In genomic region chr6:117841511-117841955, GRCm38 (mm10) we compare ENCODE assay signal across 8 mouse cellular contexts. TPM values are rescaled to one million over a fixed set of nuclear protein-coding genes. Genes with fewer than 3 reads are reported as not detected.
DNase-seq lines count a peak whose midpoint lies in the region; ATAC-seq and TF ChIP-seq lines count a peak whose summit lies in the region.

No protein-coding gene starts in this region.

- no peaks in the 10 kb centered on the region for H3K9me3 ChIP-seq in heart, embryonic 11.5 days (replicated peaks; ENCODE audit: control insufficient read depth, low read length)
- no peaks in the 10 kb centered on the region for H3K9me3 ChIP-seq in ES-E14 (ENCODE audit: control insufficient read depth, insufficient read depth, low read depth, low read length)
- no peaks in the 10 kb centered on the region for H3K9me3 ChIP-seq in forebrain, embryonic 15.5 days
- H3K9me3 ChIP-seq in liver, postnatal 0 days (ENCODE audit: low read length): no peaks in the 10 kb centered on the region

- peaks cover 4% of the 10 kb centered on the region; the same call in 1 of the 2 replicates for H3K4me1 ChIP-seq in heart, embryonic 11.5 days (ENCODE audit: control insufficient read depth, insufficient read depth, low read length)
- no peaks in the 10 kb centered on the region for H3K4me1 ChIP-seq in ES-E14 (ENCODE audit: control insufficient read depth in 2 of 2, insufficient read depth in 2 of 2, low read length in 2 of 2, poor library complexity in 1 of 2)
- peaks cover 20% of the 10 kb centered on the region for H3K4me1 ChIP-seq in forebrain, embryonic 15.5 days
- peaks cover 12% of the 10 kb centered on the region for H3K4me1 ChIP-seq in liver, postnatal 0 days (ENCODE audit: insufficient read depth)

- intact Hi-C loops in heart, postnatal 36 days (cut with DNase I): loop anchor here (2.0 to 10.0 kb wide), 3 partner anchors 37 to 253 kb away; no protein-coding TSS in a partner anchor

- no peak; the same call in 1 of the 2 replicates for ATAC-seq in heart, embryonic 11.5 days (replicated peaks; ENCODE audit: insufficient number of reproducible peaks, low FRiP score, low TSS enrichment)
- no peak; the same call in 1 of the 2 replicates for ATAC-seq in forebrain, embryonic 15.5 days (replicated peaks)
- peak; percentile 79; the same call in 1 of the 2 replicates for ATAC-seq in liver, postnatal 0 days

- no peak for TF ChIP-seq EP300 in liver, postnatal 0 days (IDR thresholded peaks at IDR 0.05; ENCODE audit: low read depth)

- H3K4me3 ChIP-seq in heart, embryonic 11.5 days (ENCODE audit: low read depth, low read length): peak overlapping the region; percentile 87
- peak overlapping the region; percentile 82 to 88 for H3K4me3 ChIP-seq in ES-E14 (ENCODE audit: insufficient read depth in 1 of 2, low read depth in 1 of 2, low read length in 2 of 2, poor library complexity in 1 of 2, severe bottlenecking in 1 of 2)
- peak overlapping the region; percentile 78 for H3K4me3 ChIP-seq in forebrain, embryonic 15.5 days
- peak overlapping the region; percentile 93 for H3K4me3 ChIP-seq in liver, postnatal 0 days (ENCODE audit: low read depth, low read length)

- WGBS in heart, embryonic 11.5 days (ENCODE audit: insufficient replicate concordance): 17% methylated on average over 12 of the region's 12 CpGs
- 16% methylated on average over 12 of the region's 12 CpGs for WGBS in forebrain, embryonic 15.5 days
- 4% methylated on average over 12 of the region's 12 CpGs for WGBS in liver, postnatal 0 days (ENCODE audit: insufficient replicate concordance)

- H3K4me2 ChIP-seq in heart, embryonic 11.5 days: peak overlapping the region; percentile 85
- H3K4me2 ChIP-seq in forebrain, embryonic 15.5 days (replicated peaks): peak overlapping the region; percentile 55
- H3K4me2 ChIP-seq in liver, postnatal 0 days (ENCODE audit: low read depth, low read length): peak overlapping the region; percentile 99

- H3K9ac ChIP-seq in heart, embryonic 11.5 days (ENCODE audit: low read depth, low read length): peak overlapping the region; percentile 96
- peak overlapping the region; percentile 87 for H3K9ac ChIP-seq in ES-E14 (ENCODE audit: insufficient read depth, low read depth, low read length, poor library complexity, severe bottlenecking)
- peak overlapping the region; percentile 100 for H3K9ac ChIP-seq in forebrain, embryonic 15.5 days (replicated peaks)
- peak overlapping the region; percentile 87 for H3K9ac ChIP-seq in liver, postnatal 0 days (replicated peaks)

- H3K27me3 ChIP-seq in heart, embryonic 11.5 days (ENCODE audit: control insufficient read depth, insufficient read depth, low read length): no peaks in the 10 kb centered on the region
- H3K27me3 ChIP-seq in forebrain, embryonic 15.5 days: no peaks in the 10 kb centered on the region
- no peaks in the 10 kb centered on the region for H3K27me3 ChIP-seq in liver, postnatal 0 days (ENCODE audit: insufficient read depth, low read length)

- no peak for TF ChIP-seq CTCF in liver, postnatal 0 days (IDR thresholded peaks at IDR 0.05; ENCODE audit: low read depth)

- in situ Hi-C loops in ES-E14 (cut with MboI; ENCODE audit: low sequenced_read_pairs in 2 of 2, unreplicated experiment in 2 of 2): loop anchor here in 1 of 2 experiments (25.0 kb wide), 1 partner anchor 179 kb away; no protein-coding TSS in a partner anchor

- DNase-seq in heart, postnatal 36 days: no peak
- DNase-seq in ES-E14 (ENCODE audit: low read depth, low spot score): no peak
- DNase-seq in liver, postnatal 0 days: no peak
- DNase-seq in ovary, postnatal 36 days (ENCODE audit: low spot score): no peak
- DNase-seq in thymus, postnatal 25 days: no peak
- no peak for DNase-seq in right cerebral cortex, postnatal 4 days

- peak overlapping the region; percentile 95 for H3K27ac ChIP-seq in heart, embryonic 11.5 days (ENCODE audit: low read depth, low read length)
- no peak overlapping the region for H3K27ac ChIP-seq in ES-E14 (ENCODE audit: insufficient read depth, low read depth, low read length, poor library complexity, severe bottlenecking)
- peak overlapping the region; percentile 95 for H3K27ac ChIP-seq in forebrain, embryonic 15.5 days (replicated peaks)
- peak overlapping the region; percentile 90 for H3K27ac ChIP-seq in liver, postnatal 0 days (ENCODE audit: low read depth)

- peaks cover 20% of the 10 kb centered on the region for H3K36me3 ChIP-seq in heart, embryonic 11.5 days (ENCODE audit: control insufficient read depth, insufficient read depth, low read length)
- peaks cover 7% of the 10 kb centered on the region; the same call in 1 of the 2 replicates for H3K36me3 ChIP-seq in ES-E14 (ENCODE audit: control insufficient read depth, insufficient read depth, low read length, poor library complexity, severe bottlenecking)
- H3K36me3 ChIP-seq in forebrain, embryonic 15.5 days: peaks cover 37% of the 10 kb centered on the region
- H3K36me3 ChIP-seq in liver, postnatal 0 days (replicated peaks; ENCODE audit: insufficient read depth, low read length): peaks cover 23% of the 10 kb centered on the region

TF ChIP-seq in ES-E14, 5 proteins besides CTCF, POLR2A, EP300 and RAD21:
- TF ChIP-seq ZC3H11A (IDR thresholded peaks at IDR 0.05; ENCODE audit: borderline replicate concordance, low read depth, low read length): no peak
- TF ChIP-seq MAFK (IDR thresholded peaks at IDR 0.05; ENCODE audit: insufficient read depth, low read depth, low read length): no peak
- no peak for TF ChIP-seq HCFC1 (IDR thresholded peaks at IDR 0.05; ENCODE audit: borderline replicate concordance, insufficient read depth, low read length)
- no peak for TF ChIP-seq CHD2 (IDR thresholded peaks at IDR 0.05; ENCODE audit: low read depth, low read length)
- no peak for TF ChIP-seq ZNF384 (IDR thresholded peaks at IDR 0.05; ENCODE audit: low read depth, low read length)
TF ChIP-seq in ES-E14: peak in this region for 0.

RNA-seq across cellular contexts. Expression of gene Zfp637, which starts 0.6 kb away (rescaled TPM):
- 64.8 and 72.4 TPM in 2 replicates for polyA plus RNA-seq in heart, embryonic 11.5 days (2014; fragmentation: Nextera tagmentation; extraction: Ambion mirVana)
- total RNA-seq in heart, postnatal 36 days (2021): 10 to 100 TPM; 30.8 to 35.9 TPM
- total RNA-seq in ES-E14 (2012; rRNA removed): 7.8 and 14.3 TPM in 2 replicates
- polyA plus RNA-seq in forebrain, embryonic 15.5 days (2015; fragmentation: Nextera tagmentation; extraction: Ambion mirVana): 216 and 224 TPM in 2 replicates
- 25.4 and 25.7 TPM in 2 replicates for polyA plus RNA-seq in liver, postnatal 0 days (2015; fragmentation: Nextera tagmentation; extraction: Ambion mirVana)

RNA-seq across cellular contexts. Expression of gene Zfp239, which starts 20.4 kb away (rescaled TPM):
- 2.4 and 4.1 TPM in 2 replicates for polyA plus RNA-seq in heart, embryonic 11.5 days (2014; fragmentation: Nextera tagmentation; extraction: Ambion mirVana)
- total RNA-seq in heart, postnatal 36 days (2021): under 1 TPM; 0.19 to 0.24 TPM
- total RNA-seq in ES-E14 (2012; rRNA removed): 9.1 and 10.2 TPM in 2 replicates
- polyA plus RNA-seq in forebrain, embryonic 15.5 days (2015; fragmentation: Nextera tagmentation; extraction: Ambion mirVana): 14.3 and 16.2 TPM in 2 replicates
- 0.86 and 1.1 TPM in 2 replicates for polyA plus RNA-seq in liver, postnatal 0 days (2015; fragmentation: Nextera tagmentation; extraction: Ambion mirVana)

RNA-seq across cellular contexts. Expression of gene Hnrnpf, which starts 58.6 kb away (rescaled TPM):
- polyA plus RNA-seq in heart, embryonic 11.5 days (2014; fragmentation: Nextera tagmentation; extraction: Ambion mirVana): 554 and 606 TPM in 2 replicates
- 100 to 1,000 TPM; 190 to 198 TPM for total RNA-seq in heart, postnatal 36 days (2021)
- total RNA-seq in ES-E14 (2012; rRNA removed): 450 and 669 TPM in 2 replicates
- 376 and 385 TPM in 2 replicates for polyA plus RNA-seq in forebrain, embryonic 15.5 days (2015; fragmentation: Nextera tagmentation; extraction: Ambion mirVana)
- polyA plus RNA-seq in liver, postnatal 0 days (2015; fragmentation: Nextera tagmentation; extraction: Ambion mirVana): 264 and 270 TPM in 2 replicates
